Mouse (Mus musculus) E14TG2a.4 (cell line): ENCODE measurements around the gene Arhgap32.

Source experiments
- H3K27me3 ChIP-seq: 2 replicates; pipeline ENCODE4 v1.6.1; 2014; ENCODE audit warnings: low read length, control low read depth; ENCODE audit not compliant: insufficient read depth
- H3K36me3 ChIP-seq: 2 replicates; pipeline ENCODE4 v1.6.1; 2014; ENCODE audit warnings: low read length, control low read depth; ENCODE audit not compliant: insufficient read depth
- H3K4me1 ChIP-seq: replicated peaks from 2 replicates; pipeline ENCODE4 v1.6.1; 2014; ENCODE audit warnings: low read depth, low read length, control low read depth
- H3K4me3 ChIP-seq: replicated peaks from 2 replicates; pipeline ENCODE4 v1.5.1; 2014; ENCODE audit warnings: mild to moderate bottlenecking, low read length
- H3K9me3 ChIP-seq: 2 replicates; pipeline ENCODE4 v1.6.1; 2014; ENCODE audit warnings: low read length, control low read depth
- CTCF ChIP-seq: conservative IDR thresholded peaks from 2 replicates; pipeline ENCODE4 v1.5.1; 2014; ENCODE audit warnings: low read length
- NANOG ChIP-seq: IDR thresholded peaks from 2 replicates; pipeline ENCODE4 v1.6.1; 2014; ENCODE audit warnings: borderline replicate concordance, low read length, mixed read lengths
- POU5F1 ChIP-seq: IDR thresholded peaks from 2 replicates; pipeline ENCODE4 v1.6.1; 2014; ENCODE audit warnings: low read length, borderline replicate concordance

Arhgap32 gene

GRCm38 (mm10) chr9:32240449-32240848 is 124.5 kb downstream of the Arhgap32 start:
- no peak for TF ChIP-seq POU5F1
- no peak for TF ChIP-seq CTCF
- no peak for TF ChIP-seq NANOG
- Histone ChIP-seq H3K27me3 (no peaks in the 10 kb centered on the region), H3K4me1 (peaks cover 6% of the 10 kb centered on the region; the same call in 1 of the 2 replicates), H3K36me3 (peaks cover 31% of the 10 kb centered on the region), H3K4me3 (no peak overlapping the region), H3K9me3 (no peaks in the 10 kb centered on the region)

- peaks cover 39% of the 10 kb centered on the region for H3K36me3 ChIP-seq
- TF ChIP-seq CTCF, result no peak
- TF ChIP-seq NANOG, result no peak
- no peak for TF ChIP-seq POU5F1
- no peak overlapping the region for H3K4me3 ChIP-seq
- H3K27me3 ChIP-seq, result no peaks in the 10 kb centered on the region
- peaks cover 6% of the 10 kb centered on the region; the same call in 1 of the 2 replicates for H3K4me1 ChIP-seq
- no peaks in the 10 kb centered on the region for H3K9me3 ChIP-seq
Observed at GRCm38 (mm10) chr9:32241637-32242199, 125.8 kb downstream of the Arhgap32 start.

GRCm38 (mm10) chr9:32242921-32243617 is 127.1 kb downstream of the Arhgap32 start:
- Histone ChIP-seq H3K4me1 (no peaks in the 10 kb centered on the region), H3K27me3 (no peaks in the 10 kb centered on the region), H3K9me3 (no peaks in the 10 kb centered on the region), H3K36me3 (peaks cover 52% of the 10 kb centered on the region), H3K4me3 (no peak overlapping the region)
- TF ChIP-seq CTCF, result no peak

- no peak for TF ChIP-seq CTCF
- Histone ChIP-seq H3K4me3 (no peak overlapping the region), H3K36me3 (peaks cover 59% of the 10 kb centered on the region), H3K4me1 (no peaks in the 10 kb centered on the region), H3K27me3 (no peaks in the 10 kb centered on the region), H3K9me3 (no peaks in the 10 kb centered on the region)
Observed at GRCm38 (mm10) chr9:32245237-32245636, 129.3 kb downstream of the Arhgap32 start.

DNA sequence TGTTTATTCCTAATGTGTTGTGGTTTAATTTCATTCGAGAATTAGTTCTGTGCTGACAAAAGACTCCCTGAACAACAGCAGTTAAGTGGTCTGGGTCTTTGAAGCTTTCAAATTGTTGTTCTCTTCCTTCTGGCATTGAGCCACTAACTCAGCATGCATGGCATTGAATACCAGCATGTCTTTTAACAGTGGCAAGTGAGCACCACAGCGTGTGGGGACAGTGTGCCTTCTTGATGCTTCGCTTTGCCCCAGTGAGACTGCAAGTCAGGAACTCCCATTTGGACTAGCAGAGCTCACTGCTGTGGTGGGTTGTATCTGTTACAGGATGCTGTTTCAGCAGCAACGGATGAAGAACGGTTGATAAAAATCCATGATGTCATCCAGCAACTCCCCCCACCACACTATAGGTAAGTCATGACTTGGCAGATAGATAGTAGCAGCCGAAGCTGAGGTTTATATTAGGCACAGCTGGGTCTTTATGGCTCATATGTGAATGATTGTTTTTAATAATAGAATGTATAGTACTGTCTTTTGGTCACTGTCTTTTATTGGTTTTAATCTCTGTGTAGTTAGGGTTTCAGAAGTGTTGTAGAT is 130.3 kb downstream of the Arhgap32 start:
- H3K27me3 ChIP-seq, result no peaks in the 10 kb centered on the region
- no peak for TF ChIP-seq CTCF
- TF ChIP-seq POU5F1, result no peak
- no peak for TF ChIP-seq NANOG

GRCm38 (mm10) chr9:32250486-32250885 is 134.6 kb downstream of the Arhgap32 start:
- no peak for TF ChIP-seq CTCF
- TF ChIP-seq POU5F1, result no peak
- no peak for TF ChIP-seq NANOG
- Histone ChIP-seq H3K27me3 (no peaks in the 10 kb centered on the region), H3K36me3 (peaks cover 84% of the 10 kb centered on the region), H3K9me3 (no peaks in the 10 kb centered on the region), H3K4me3 (no peak overlapping the region), H3K4me1 (peaks cover 3% of the 10 kb centered on the region; the same call in 1 of the 2 replicates)

More for the DNA sequence above, 130.3 kb downstream of the Arhgap32 start:
- H3K36me3 ChIP-seq, result peaks cover 62% of the 10 kb centered on the region
- H3K4me1 ChIP-seq, result no peaks in the 10 kb centered on the region
- no peak overlapping the region for H3K4me3 ChIP-seq
- no peaks in the 10 kb centered on the region for H3K9me3 ChIP-seq

GRCm38 (mm10) chr9:32253721-32254120 is 137.8 kb downstream of the Arhgap32 start:
- Histone ChIP-seq H3K36me3 (peaks cover 91% of the 10 kb centered on the region), H3K9me3 (no peaks in the 10 kb centered on the region), H3K4me3 (no peak overlapping the region), H3K4me1 (peaks cover 23% of the 10 kb centered on the region), H3K27me3 (no peaks in the 10 kb centered on the region)
- TF ChIP-seq NANOG (no peak), POU5F1 (no peak), CTCF (no peak)

GRCm38 (mm10) chr9:32257365-32257764 is 141.4 kb downstream of the Arhgap32 start:
- Histone ChIP-seq H3K4me3 (no peak overlapping the region), H3K27me3 (no peaks in the 10 kb centered on the region), H3K4me1 (peaks cover 42% of the 10 kb centered on the region), H3K36me3 (peaks cover 92% of the 10 kb centered on the region), H3K9me3 (no peaks in the 10 kb centered on the region)
- no peak for TF ChIP-seq POU5F1

DNA sequence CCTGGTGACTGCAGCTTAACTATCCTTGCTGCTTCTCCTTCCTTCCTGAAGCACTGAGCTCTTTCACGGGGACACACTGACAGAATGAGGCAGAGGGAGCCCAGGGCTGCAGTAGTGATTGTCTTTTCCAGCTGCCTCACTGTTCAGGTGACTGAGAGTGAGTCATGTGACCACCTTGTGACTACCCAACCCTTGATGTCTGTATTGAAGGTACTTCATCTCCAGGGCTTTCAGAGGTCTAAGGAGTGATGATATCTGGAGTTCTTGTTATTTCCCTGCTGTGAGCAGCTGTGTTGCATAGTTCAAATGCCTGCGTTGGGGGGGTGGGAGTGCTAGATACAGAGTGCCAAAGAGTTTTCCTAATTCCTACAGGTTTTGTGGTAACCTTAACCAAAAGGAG is 141.9 kb downstream of the Arhgap32 start:
- H3K4me3 ChIP-seq, result no peak overlapping the region
- H3K27me3 ChIP-seq, result no peaks in the 10 kb centered on the region
- no peak for TF ChIP-seq CTCF
- no peak for TF ChIP-seq POU5F1
- TF ChIP-seq NANOG, result no peak
- H3K9me3 ChIP-seq, result no peaks in the 10 kb centered on the region
- peaks cover 42% of the 10 kb centered on the region for H3K4me1 ChIP-seq
- H3K36me3 ChIP-seq, result peaks cover 95% of the 10 kb centered on the region
